Mouse (Mus musculus) neural tube, embryonic 13.5 days (tissue): ENCODE results near the gene Arsk. TPM values are rescaled to one million over a fixed set of nuclear protein-coding genes. Genes with fewer than 3 reads are reported as not detected.
A peak's percentile ranks its signal among the peaks of the same experiment; 100 is the strongest.

Experiments used
- ATAC-seq: fragments of 200-750 bp; cut with Nextera tagmentation; 2 replicates; pipeline ENCODE4 v1.8.0; 2017; ENCODE audit warnings: low read depth, mild to moderate bottlenecking, moderate TSS enrichment, moderate library complexity
- H3K27ac ChIP-seq: fragments of 300-500 bp; sonication (generic); replicated peaks from 2 replicates; pipeline ENCODE4 v1.5.1; 2015; ENCODE audit warnings: moderate library complexity, mild to moderate bottlenecking, inconsistent platforms
- H3K27me3 ChIP-seq: fragments of 300-500 bp; sonication (generic); 2 replicates; pipeline ENCODE4 v1.6.1; 2015; ENCODE audit warnings: mild to moderate bottlenecking, inconsistent platforms
- H3K36me3 ChIP-seq: fragments of 300-500 bp; sonication (generic); 2 replicates; pipeline ENCODE4 v1.6.1; 2015; ENCODE audit warnings: mild to moderate bottlenecking, inconsistent platforms
- H3K4me1 ChIP-seq: fragments of 300-500 bp; sonication (generic); replicated peaks from 2 replicates; pipeline ENCODE4 v1.6.1; 2015; ENCODE audit warnings: inconsistent platforms
- H3K4me2 ChIP-seq: fragments of 300-500 bp; sonication (generic); 2 replicates; pipeline ENCODE4 v1.6.1; 2015; ENCODE audit warnings: inconsistent platforms, mild to moderate bottlenecking, moderate library complexity
- H3K4me3 ChIP-seq: fragments of 300-500 bp; sonication (generic); 2 replicates; pipeline ENCODE4 v1.5.1; 2015; ENCODE audit warnings: mild to moderate bottlenecking, inconsistent platforms
- H3K9ac ChIP-seq: fragments of 300-500 bp; sonication (generic); 2 replicates; pipeline ENCODE4 v1.6.1; 2015; ENCODE audit warnings: moderate library complexity, mild to moderate bottlenecking, inconsistent platforms
- H3K9me3 ChIP-seq: fragments of 300-500 bp; sonication (generic); 2 replicates; pipeline ENCODE4 v1.6.1; 2016; ENCODE audit warnings: inconsistent platforms
- WGBS: fragments of 180-500 bp; shearing (Covaris S2); methylation state at CpG from one replicate; pipeline ENCODE4 v1.1.7; 2015; 5-methylcytosine and 5-hydroxymethylcytosine counted together
- polyA plus RNA-seq: library from polyadenylated mRNA; unstranded; fragments of >200 nt; fragmentation: Nextera tagmentation; extraction: Ambion mirVana; gene quantifications from 2 replicates; pipeline ENCODE4 v1.2.1, GENCODE M21; 2015

The Arsk gene
- polyA plus RNA-seq, result 4.0 and 4.3 TPM in 2 replicates

DNA sequence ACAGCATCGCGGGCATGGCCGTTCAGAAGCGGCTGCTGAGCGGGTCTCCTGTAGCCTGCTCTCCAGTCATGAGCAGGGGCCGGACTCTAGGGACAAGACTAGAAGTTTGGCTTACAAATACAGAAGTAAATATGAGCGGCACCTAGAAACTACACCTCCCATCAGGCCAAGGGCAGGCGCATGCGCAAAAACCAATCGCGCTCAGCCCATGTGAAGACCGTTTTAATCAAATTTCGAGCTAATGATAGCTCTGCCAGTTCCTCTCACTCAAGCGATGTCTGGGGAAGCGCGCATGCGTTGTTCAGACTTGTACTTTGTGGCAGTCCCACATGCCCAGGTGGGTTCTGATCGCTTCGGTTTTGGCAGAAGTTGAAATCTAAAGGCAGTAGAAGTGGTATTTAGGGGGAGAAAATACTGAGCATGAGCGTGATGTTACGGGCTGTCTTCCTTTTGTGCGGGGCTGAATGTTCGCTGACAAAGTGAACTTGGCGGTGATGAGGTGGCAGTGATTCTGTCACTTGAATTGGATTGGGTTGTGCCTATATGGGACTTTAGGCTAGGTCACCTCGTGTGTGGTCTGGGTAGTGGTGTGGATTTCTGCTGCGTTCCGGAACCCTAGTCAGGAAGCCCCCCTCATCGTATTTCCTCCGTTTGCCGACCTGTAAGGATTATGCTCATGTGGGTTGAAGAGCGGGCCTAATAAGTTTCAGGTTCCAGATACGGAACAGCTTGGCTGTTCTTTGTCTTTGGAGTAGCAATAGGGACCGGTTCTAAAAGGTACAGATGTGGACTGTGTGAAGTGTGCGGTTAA lies at the start of gene Arsk, which contains the start of gene Ttc37:
Gene Arsk, minus strand, starts transcription at position 168 of the 811 bp plus-strand sequence.
Gene Ttc37, plus strand, starts transcription at position 242 of the 811 bp plus-strand sequence.
- ATAC-seq, result peak; percentile 97
- Histone ChIP-seq H3K4me3 (peak within 1 kb of the TSS; percentile 72), H3K4me1 (peaks cover 14% of the 10 kb centered on the region), H3K4me2 (peak within 1 kb of the TSS; percentile 74), H3K27me3 (no peaks in the 10 kb centered on the region), H3K27ac (peak within 1 kb of the TSS; percentile 74), H3K9me3 (no peaks in the 10 kb centered on the region), H3K9ac (peak within 1 kb of the TSS; percentile 80), H3K36me3 (peaks cover 5% of the 10 kb centered on the region; the same call in 1 of the 2 replicates)
- WGBS, result under 1% methylated on average over 34 of the region's 34 CpGs

DNA sequence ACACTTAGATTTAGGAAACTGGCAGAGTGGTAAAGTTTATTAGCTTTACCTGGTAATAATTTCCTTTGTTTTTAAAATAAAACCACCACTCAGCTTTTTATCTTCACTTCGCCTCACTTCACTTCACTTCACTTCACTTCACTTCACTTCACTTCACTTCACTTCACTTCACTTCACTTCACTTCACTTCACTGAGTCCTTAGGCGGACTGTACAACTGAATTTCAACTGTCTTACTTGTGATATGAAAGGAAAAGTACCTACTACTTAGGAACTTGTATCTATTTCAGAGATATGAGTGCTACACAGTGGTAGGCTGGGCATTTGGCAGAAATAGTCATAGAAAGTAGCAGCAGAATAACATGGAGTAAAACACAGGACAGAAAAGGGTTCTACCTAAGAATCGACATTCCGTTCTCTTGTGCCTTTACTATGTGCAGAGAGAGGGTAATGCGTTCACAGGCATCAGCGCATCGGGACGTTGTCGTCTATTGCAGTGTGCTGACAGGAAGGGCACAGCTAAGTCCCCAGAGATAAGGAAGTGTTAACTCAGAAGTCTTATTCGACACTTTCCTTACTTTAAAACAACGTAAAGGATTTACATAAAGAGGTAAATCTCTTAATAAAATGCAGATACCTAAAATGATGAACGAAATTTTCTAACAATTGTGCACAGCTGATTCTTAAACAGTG lies 42.8 kb upstream of the Arsk start:
- WGBS, result 94% methylated on average over 12 of the region's 12 CpGs
- Histone ChIP-seq H3K4me3 (no peak overlapping the region), H3K36me3 (peaks cover 53% of the 10 kb centered on the region), H3K27ac (no peak overlapping the region), H3K9ac (no peak overlapping the region), H3K4me2 (no peak overlapping the region), H3K27me3 (no peaks in the 10 kb centered on the region), H3K9me3 (no peaks in the 10 kb centered on the region), H3K4me1 (no peaks in the 10 kb centered on the region)
- no peak for ATAC-seq

DNA sequence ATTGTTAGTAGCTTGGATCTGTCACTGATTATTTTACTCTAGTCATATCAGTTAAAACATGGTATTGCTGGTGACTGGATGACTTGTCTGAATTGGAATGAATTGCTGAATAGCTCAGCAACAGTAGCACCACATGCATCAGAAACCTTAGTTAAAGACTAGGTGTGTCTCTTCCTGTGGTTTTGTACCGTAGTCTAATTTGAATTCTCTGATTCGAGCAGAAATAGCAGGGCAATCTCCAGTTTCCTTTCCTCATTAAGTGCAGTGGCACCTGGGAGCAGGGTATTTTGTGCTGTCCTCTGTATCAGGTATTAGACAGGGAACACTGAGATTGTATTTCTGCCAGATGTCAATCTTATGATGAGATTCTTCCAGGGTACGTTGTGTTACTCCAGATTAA lies 40.4 kb upstream of the Arsk start:
- H3K4me3 ChIP-seq, result no peak overlapping the region
- no peaks in the 10 kb centered on the region for H3K9me3 ChIP-seq
- no peaks in the 10 kb centered on the region for H3K27me3 ChIP-seq
- ATAC-seq, result no peak
- H3K36me3 ChIP-seq, result peaks cover 63% of the 10 kb centered on the region
- 88% methylated on average over 3 of the region's 3 CpGs for WGBS
- no peak overlapping the region for H3K9ac ChIP-seq
- H3K4me1 ChIP-seq, result no peaks in the 10 kb centered on the region
- no peak overlapping the region for H3K4me2 ChIP-seq
- H3K27ac ChIP-seq, result no peak overlapping the region

DNA sequence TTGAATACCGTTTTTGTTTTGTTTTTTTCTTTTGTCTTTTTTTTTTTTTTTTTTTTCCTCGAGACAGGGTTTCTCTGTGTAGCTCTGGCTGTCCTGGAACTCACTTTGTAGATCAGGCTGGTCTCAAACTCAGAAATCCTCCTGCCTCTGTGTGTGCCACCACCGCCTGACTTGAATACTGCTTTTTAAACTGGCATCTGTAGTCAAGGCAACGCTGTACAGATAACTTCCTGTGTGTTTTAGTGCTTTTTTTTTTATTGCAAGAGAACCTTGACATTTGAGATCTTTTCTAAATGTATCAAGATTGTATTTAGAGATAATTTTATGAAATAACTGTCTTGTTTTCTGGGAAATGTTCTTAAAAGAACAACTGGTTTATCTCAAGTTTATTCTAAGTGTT lies 34.0 kb upstream of the Arsk start:
- 89% methylated on average over 4 of the region's 4 CpGs for WGBS
- H3K27me3 ChIP-seq, result no peaks in the 10 kb centered on the region
- H3K9ac ChIP-seq, result no peak overlapping the region
- no peaks in the 10 kb centered on the region for H3K9me3 ChIP-seq
- H3K36me3 ChIP-seq, result peaks cover 73% of the 10 kb centered on the region
- ATAC-seq, result no peak
- no peak overlapping the region for H3K4me3 ChIP-seq
- H3K4me1 ChIP-seq, result no peaks in the 10 kb centered on the region
- H3K27ac ChIP-seq, result no peak overlapping the region
- H3K4me2 ChIP-seq, result no peak overlapping the region

DNA sequence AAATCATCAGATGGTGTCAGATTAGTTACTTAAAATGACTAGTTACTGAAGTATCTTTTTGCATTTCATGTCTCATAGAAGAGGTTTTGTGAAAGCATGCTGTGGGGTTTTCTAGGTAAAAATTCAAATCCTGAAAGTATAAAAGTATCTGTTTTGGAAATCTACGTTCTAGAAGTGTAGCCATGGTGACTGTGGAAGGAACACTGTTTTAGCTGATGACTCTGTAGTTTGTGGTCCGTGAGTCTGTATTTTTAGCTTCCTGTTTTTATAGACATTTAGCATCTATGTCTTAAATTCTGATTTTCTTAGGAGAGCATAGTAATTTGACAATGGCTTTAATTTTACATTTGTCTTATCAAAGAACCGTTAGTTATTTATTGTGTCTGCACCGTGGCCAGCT lies 30.3 kb upstream of the Arsk start:
- no peak overlapping the region for H3K9ac ChIP-seq
- no peak overlapping the region for H3K4me3 ChIP-seq
- no peaks in the 10 kb centered on the region for H3K4me1 ChIP-seq
- ATAC-seq, result no peak
- no peaks in the 10 kb centered on the region for H3K9me3 ChIP-seq
- peaks cover 76% of the 10 kb centered on the region for H3K36me3 ChIP-seq
- no peaks in the 10 kb centered on the region for H3K27me3 ChIP-seq
- H3K27ac ChIP-seq, result no peak overlapping the region
- WGBS, result 90% methylated on average over 4 of the region's 4 CpGs
- no peak overlapping the region for H3K4me2 ChIP-seq

DNA sequence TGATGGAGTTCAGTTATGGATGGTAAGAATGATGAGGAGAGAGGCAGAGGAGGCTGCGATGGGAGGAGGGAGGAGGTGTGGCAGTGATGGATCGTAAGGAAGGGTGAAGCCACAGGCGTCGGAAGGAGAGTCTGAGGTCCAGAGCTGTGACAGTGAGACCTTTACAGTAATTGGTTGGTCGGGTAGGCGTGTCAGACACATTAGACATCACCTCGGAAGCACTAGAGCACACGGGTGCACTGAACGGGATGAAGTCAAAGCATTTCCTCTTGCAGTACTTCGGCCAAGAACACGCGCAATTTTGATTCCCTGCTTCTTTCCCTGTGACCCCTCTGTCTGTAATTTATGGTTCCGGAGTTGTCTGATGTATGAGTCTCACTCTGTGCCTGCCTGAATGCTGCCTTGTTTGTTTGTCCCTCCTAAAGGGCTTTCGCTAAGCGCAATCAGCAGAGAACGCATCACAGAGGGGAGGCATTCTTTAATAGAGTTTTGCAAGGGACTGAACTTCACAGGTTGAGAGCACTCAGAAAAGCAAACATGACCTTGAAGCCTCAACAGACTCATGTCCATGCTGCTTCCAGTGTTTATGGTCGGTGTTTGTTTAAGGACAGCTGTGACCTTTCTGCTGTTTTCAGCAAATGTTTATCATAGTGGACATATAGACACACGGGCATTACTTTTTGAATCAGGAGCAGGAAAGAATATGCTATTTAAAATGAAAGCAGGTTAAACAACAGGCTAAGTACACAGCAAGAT lies 10.8 kb upstream of the Arsk start:
- H3K9ac ChIP-seq, result no peak overlapping the region
- no peaks in the 10 kb centered on the region for H3K4me1 ChIP-seq
- no peak overlapping the region for H3K4me2 ChIP-seq
- ATAC-seq, result no peak
- H3K27me3 ChIP-seq, result no peaks in the 10 kb centered on the region
- no peaks in the 10 kb centered on the region for H3K9me3 ChIP-seq
- WGBS, result 86% methylated on average over 18 of the region's 18 CpGs
- peaks cover 41% of the 10 kb centered on the region for H3K36me3 ChIP-seq
- H3K27ac ChIP-seq, result no peak overlapping the region
- no peak overlapping the region for H3K4me3 ChIP-seq

DNA sequence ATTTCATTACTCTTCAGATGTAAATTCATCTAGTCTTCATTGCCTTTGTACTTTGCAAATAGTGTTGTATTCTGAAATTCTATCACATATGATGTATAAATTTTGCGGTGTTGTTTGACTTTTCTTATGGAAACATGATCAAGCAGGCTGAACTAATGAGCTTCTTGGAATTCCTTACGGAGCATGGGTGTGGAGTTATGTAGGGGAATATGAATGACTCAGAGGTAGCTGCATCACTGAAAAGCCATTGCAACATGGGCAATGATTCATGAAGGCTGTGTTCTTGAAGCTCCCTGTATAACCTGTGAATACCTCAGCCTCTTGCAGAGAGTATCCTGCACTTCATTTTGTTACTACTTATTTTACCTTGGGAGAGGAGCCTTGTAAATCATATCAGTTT lies 3.5 kb upstream of the Arsk start:
- peaks cover 5% of the 10 kb centered on the region; the same call in 1 of the 2 replicates for H3K36me3 ChIP-seq
- 95% methylated on average over 2 of the region's 2 CpGs for WGBS
- no peak overlapping the region for H3K4me3 ChIP-seq
- no peaks in the 10 kb centered on the region for H3K27me3 ChIP-seq
- no peak overlapping the region for H3K4me2 ChIP-seq
- peaks cover 14% of the 10 kb centered on the region for H3K4me1 ChIP-seq
- no peak overlapping the region for H3K27ac ChIP-seq
- H3K9me3 ChIP-seq, result no peaks in the 10 kb centered on the region
- ATAC-seq, result no peak
- H3K9ac ChIP-seq, result no peak overlapping the region

DNA sequence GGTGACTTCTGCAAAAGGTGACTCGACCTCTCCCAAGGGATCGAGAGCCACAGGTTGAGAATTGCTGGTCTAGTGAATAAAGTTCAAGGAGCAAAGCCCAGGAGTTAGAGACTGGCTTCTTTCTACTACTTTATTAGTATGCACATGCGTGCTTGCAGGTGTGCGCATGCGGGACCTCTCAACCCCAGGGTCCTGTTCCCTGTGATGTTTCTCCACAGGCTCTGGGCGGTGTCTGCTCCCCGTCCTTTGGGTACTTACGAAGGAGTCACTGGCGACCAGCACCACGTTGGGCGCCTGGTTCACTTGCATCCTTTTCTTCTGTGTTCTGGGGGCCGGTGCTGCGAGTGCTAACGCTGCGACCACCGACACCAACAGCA lies 356 bp downstream of the Arsk start:
- H3K4me3 ChIP-seq, result peak overlapping the region; percentile 72
- peaks cover 14% of the 10 kb centered on the region for H3K4me1 ChIP-seq
- H3K27ac ChIP-seq, result peak overlapping the region; percentile 74
- H3K9me3 ChIP-seq, result no peaks in the 10 kb centered on the region
- no peaks in the 10 kb centered on the region for H3K27me3 ChIP-seq
- 4% methylated on average over 16 of the region's 16 CpGs for WGBS
- 0 out of 2 replicates have a peak, but pooled peaks cover under 1% of the 10 kb centered on the region for H3K36me3 ChIP-seq
- H3K9ac ChIP-seq, result peak overlapping the region; percentile 80
- ATAC-seq, result peak; percentile 89
- peak overlapping the region; percentile 74 for H3K4me2 ChIP-seq

DNA sequence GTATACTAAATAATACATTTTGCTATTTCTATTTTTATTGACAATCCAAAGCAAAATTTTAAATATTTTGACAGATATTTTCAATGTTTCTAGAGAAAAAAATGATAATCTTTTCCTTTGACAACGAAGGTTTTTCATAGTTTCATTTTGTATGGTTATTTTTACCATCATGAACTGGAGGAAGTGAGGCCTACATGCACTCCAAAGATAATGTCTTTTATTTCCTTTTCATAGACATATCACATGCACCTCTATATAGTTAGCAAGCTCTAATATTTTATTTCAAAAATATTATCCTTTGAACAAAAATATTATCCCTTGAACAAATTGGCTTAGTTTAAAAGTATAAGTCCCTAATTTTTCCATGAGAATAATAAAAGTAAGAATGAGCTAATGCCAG lies 24.1 kb downstream of the Arsk start:
- no peaks in the 10 kb centered on the region for H3K9me3 ChIP-seq
- no peak overlapping the region for H3K4me3 ChIP-seq
- no peak overlapping the region for H3K27ac ChIP-seq
- 84% methylated on average over 1 of the region's 1 CpGs for WGBS
- no peak for ATAC-seq
- H3K4me2 ChIP-seq, result no peak overlapping the region
- no peak overlapping the region for H3K9ac ChIP-seq
- H3K4me1 ChIP-seq, result no peaks in the 10 kb centered on the region
- no peaks in the 10 kb centered on the region for H3K36me3 ChIP-seq
- no peaks in the 10 kb centered on the region for H3K27me3 ChIP-seq

DNA sequence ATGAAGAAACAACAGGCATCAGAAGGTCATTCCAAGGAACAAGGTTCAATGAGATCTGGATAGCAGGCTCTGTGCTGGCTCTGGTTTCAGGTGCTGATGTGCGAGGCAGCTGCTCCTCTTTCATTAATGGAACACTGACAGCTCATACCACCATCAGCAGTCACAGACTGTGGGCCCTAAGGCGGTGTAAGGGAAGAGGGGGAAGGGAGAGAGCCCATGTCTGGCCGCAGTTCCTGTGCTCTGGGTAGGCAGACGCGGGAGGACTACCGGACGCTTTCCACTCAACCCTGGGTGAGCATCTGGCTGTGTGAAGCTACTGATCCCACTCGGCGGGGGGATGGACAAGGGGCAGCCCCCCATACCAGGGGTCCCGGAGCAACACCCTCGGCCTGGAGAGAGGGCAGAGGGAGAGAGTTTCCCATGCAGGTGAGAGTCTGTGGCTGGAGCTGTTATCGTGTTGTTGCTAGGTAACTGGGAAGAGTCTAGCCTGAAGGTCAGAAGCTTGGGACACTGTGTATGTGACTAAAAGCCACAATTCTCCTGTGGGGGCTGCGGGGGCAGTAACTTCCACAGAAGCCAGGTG lies 34.0 kb downstream of the Arsk start:
- Histone ChIP-seq H3K27me3 (no peaks in the 10 kb centered on the region), H3K36me3 (0 out of 2 replicates have a peak, but pooled peaks cover 10% of the 10 kb centered on the region), H3K4me3 (no peak overlapping the region), H3K4me1 (no peaks in the 10 kb centered on the region), H3K27ac (no peak overlapping the region), H3K4me2 (no peak overlapping the region), H3K9ac (no peak overlapping the region), H3K9me3 (no peaks in the 10 kb centered on the region)
- WGBS, result 85% methylated on average over 13 of the region's 13 CpGs
- ATAC-seq, result no peak

DNA sequence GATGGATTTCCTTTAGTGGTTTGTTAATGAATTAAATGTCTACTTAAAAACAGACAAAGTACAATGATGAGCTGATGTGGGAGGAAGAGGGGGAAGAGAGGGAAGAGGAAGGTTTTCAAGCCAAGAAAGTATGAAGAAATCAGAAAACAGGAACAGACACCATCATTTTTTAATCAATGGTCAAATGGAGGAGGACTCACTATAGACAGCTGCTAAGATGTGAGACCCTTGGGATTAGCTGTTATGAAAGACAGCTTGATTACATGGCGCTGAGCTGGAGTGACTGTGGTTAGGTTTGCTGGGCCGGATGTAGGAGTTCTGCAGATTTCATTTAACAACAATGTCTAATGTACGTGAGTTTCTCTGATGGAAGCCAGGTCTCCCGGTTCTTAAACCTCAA lies 34.9 kb downstream of the Arsk start:
- Histone ChIP-seq H3K9me3 (no peaks in the 10 kb centered on the region), H3K4me3 (no peak overlapping the region), H3K27me3 (0 out of 2 replicates have a peak, but pooled peaks cover under 1% of the 10 kb centered on the region), H3K4me1 (no peaks in the 10 kb centered on the region), H3K4me2 (no peak overlapping the region), H3K36me3 (0 out of 2 replicates have a peak, but pooled peaks cover 10% of the 10 kb centered on the region), H3K9ac (no peak overlapping the region), H3K27ac (no peak overlapping the region)
- 85% methylated on average over 4 of the region's 4 CpGs for WGBS
- ATAC-seq, result no peak
